Mouse (Mus musculus) mature B cell (primary cell): ENCODE data around the gene Wwox.

ENCODE experiments used
- in situ Hi-C: fragments of 300-500 bp; cut with MboI; formaldehyde crosslinking; loops from 2 replicates; pipeline ENCODE4 v1.14.3; 2019

Gene Wwox

DNA sequence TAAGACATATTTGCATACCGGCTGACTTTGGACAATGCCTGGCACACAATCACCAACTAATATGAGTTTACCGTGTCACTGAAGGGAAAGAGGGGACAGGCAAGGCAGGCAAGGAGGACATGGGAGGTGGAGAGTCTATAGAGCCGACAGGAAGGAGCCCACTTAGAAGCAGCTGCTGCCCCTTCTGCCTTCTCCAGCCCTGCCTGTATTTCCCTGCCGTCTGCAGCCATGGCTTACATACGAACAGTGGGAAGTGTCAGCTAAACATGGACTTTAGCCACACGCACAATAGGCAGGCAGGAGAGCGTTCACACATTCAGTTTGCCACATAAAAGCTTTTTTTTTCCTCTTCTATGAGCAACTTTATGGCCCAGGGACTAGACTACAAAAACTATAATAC, 863.0 kb downstream of the Wwox start:
- in situ Hi-C loops, result no loop called here

DNA sequence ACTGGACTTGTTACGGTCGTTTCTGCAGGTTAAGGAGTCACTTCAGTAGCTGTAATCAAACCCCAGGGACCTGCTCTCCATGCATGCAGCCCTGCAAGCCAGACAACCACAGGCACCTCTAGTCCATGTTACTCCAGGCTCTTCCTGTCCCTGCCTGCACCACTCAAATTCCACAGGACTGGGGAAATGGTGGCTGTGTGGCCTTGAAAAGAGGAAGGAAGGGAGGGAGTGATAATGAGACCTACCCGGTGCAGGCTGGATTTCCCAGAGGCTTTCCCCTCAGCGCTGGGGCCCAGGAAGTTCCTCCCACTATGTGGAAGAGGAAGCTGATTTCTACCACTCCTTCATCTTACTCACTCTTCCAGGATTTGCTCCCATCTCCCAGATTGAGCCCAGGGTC, 868.0 kb downstream of the Wwox start:
- in situ Hi-C loops, result no loop called here

DNA sequence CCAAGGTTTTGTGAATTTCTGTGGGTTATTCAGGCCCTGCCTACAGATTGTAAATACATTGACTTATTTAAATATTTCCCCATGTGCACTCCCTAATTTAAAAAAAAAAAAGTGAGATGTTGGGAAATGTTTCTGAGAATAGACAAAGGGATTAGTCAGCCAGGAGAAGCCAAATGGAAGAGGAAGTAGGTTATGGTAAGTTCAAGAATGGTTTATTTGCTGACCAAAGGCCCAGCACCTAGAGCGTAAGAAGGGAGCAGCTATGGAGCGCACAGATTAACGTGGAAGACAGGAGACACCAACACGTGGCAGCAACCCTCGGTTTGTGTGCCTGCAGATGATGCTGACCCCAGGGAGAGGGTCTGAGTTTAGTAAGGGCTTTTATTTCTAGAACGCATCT, 871.5 kb downstream of the Wwox start:
- in situ Hi-C loops, result no loop called here

DNA sequence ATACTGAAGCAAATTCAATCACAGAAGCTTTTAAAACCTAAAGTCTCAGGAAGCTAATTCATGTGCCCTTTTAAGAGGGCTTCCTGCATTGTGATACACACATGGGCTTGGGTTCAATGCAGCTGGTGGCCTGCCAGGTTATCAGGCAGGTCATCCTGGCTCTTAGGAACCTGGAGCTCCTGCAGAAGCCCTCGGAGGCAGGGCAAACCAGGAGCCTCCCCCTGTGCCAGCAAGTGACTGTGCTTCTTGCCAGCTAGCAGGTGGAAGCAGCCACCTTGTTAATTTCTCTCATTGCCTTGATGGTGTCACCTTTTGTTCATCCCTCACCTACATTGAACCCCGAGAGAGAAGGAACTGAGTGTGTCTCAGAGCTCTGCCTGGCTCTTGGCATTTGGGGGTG, 872.9 kb downstream of the Wwox start:
- in situ Hi-C loops, result no loop called here

DNA sequence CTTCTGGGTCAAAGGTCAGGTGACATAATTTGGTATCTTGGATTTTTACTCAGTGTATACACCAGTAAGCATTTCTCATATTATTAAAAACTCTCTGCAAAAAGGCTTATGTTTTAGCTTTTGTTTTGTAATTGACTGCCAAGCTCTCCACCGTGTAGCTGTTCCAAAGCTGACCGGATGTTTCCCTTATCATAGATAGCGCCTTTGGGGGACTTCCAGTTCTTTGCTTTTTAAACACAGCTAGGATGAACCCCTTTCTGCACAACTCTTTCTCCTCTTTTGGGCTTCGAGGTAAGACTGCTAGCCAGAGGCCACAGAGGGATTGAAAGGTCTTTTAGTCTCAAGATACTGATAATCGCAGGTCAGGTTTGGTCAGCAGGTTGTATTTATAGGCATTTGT, 883.0 kb downstream of the Wwox start:
- in situ Hi-C loops, result no loop called here

DNA sequence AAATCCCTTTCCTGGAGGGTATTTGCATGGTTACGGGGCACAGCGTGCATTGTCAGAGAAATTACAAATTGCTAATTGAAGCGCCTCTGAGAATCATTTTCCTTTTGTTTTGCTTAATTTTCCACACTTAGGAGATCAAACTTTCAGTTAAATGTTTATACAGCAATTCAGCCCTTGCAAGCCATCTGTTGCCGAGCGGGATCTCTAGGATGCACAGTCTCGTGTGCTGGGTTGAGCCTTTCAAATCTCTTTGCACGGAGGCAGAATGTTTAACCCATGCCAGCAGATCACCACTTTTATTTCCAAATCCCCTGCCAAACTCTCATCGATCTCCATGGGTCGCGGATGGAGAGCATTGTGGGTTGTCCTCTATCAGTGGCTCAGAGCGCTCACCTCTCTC, 891.2 kb downstream of the Wwox start:
- in situ Hi-C loops, result no loop called here

DNA sequence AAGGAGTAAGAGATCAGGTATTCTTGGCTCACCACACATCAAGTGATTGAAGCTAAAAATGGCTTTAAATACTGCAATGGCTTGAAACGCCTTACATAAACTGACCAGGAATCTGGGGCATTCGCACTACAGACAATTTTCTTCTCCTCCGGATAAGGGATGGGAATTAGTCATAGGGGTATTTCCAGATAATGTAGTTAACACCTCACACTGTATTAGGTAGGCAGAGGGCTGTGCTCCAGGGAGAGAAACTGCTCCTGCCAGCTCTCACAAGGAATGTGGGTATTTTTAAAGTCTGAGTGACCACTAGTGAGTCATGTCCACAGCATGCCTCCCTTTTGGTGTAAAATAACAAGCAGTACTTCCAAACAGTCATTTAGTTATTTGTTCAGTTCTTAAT, 894.5 kb downstream of the Wwox start:
- in situ Hi-C loops, result no loop called here

DNA sequence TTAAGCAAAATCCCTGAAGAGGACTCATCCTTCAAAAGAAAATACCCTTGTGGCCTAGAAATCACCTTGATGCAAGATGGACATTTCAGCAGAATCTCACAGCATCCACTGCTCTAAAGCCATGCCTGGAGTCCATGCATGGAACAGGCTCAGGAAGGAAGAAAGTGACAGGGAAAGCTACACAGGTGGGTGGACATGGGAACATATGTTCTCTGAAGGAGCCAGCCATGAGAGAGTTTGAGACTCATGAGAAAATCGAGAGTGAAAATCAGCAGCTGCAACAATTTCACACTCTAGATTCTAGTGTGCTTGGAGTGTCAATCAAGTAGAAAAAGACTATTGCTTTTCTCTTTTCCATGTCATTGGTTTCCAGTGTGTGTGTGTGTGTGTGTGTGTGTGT, 896.9 kb downstream of the Wwox start:
- in situ Hi-C loops, result no loop called here

DNA sequence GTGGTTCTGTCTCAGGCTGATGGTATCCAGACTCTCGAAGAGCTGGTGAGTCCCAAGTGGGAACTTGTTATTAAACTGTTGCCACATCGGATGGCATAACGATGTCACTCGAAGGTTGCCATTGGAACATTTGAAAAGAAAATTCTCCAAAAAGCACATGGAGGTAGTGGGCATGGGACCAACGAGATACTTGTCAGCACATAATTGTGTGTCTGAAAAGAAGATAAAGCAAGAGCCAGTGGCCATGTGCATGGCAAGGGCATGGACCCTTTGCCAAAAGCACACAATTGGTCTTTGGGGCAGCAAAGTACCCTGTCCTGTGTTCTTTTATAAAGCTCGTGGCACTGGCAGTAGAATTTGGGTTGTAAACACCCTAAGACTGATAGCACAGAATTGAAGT, 909.2 kb downstream of the Wwox start:
- in situ Hi-C loops, result no loop called here

DNA sequence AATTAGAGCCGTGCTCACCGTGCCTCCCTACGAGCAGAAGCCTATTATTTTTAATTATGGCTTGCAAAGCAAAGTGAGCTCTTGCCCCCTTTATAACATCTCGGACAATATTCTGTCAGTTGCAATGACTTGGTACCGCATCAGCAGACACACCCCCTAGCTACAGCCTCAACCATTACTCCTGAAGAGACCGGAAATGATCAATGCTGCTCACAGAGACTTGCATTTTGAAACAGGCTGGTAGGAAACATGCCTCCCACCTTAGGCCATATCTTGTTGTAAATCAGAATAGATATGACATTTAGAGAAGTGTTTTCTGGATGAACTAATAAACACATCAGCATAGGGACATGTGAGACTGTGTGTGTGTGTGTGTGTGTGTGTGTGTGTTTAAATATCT, 911.3 kb downstream of the Wwox start:
- in situ Hi-C loops, result no loop called here

DNA sequence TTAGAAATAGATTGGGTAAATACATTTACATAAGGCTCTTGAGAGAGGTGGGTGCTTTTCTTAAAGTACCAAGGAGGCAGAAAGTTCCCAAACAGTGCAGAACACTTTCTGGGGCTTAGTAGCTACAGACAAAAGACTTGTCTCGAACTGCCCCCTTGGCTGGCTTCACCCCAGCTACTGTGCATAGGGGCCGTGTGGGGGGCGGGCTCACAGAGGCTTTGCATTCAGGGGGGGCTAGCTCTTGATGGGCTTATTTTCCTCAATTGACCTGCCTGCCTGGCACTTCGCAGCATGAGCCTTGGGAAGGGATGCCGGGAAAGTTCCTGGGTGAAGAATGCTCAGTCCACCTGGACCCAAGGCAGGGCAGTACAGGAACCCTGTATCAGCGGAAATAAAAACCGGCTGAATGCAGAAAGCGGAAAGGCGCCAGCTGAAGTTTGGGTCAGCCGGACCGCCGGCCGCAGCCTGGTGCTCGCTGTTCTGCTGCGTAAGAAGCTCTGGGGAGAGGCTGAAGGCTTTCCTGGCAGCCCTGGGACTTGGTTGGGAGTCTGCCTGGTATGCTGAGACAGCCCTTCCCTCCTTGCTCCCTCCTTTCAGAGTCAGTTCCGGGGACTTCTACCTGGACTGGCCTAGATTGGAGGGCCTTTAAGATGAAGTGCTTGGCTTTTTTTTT, 918.3 kb downstream of the Wwox start:
- in situ Hi-C loops, result no loop called here

DNA sequence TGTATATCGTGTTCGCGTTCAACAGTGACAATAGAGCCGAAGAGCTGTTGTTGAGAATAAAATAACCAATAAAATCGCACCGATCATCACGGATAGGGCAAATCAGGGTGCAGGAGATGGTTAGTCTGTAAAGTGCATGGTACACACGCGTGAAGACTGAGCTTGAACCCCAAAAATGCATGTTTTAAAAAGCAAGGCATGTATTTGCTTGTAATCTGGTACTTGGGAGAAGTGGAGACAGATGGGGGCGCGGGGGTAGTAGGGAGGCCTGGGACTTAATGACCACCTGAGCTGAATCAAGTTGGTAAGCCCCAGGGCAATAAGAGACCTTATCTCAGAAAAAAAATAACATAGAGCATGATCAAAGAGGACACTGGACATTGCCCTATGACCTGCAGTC, 919.0 kb downstream of the Wwox start:
- in situ Hi-C loops, result no loop called here

DNA sequence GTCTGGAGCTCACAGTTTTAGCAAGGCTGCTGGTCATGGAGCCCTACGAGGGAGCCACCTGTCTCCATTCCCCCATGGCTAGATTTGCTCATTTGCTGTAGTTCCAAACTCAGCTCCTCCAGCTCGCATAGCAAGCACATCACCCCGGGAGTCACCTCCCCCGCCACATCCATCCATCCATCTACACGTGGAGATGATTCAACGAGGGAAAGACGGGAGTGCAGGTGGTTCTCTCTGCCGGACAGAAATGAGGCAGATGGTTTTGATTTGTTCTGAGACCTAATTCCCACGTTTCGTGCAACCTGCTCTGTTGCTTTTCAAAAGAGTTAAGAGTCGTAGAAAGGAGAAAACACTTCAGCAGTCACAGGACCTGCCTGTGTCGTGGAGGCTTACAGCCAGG, 920.2 kb downstream of the Wwox start:
- in situ Hi-C loops, result no loop called here

DNA sequence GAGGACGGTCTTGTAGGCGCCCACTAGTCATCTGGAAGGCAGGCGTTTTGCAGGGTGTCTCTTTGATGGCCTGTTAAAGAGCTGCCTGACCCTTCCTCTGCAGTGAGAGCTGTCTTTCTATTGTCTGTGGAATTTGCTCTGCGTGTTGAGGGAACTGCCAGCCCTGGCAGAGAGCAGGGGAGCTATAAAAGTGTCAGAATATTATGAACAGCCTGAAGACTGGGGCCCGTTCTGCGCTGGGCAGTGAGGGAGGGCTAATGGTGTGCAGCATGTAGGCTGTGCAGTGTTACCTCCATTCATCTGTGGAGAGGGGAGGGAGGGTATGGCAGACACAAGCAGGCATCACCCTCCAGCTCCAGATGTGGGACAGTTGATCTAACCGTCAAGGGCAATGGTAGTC, 923.1 kb downstream of the Wwox start:
- in situ Hi-C loops, result no loop called here

DNA sequence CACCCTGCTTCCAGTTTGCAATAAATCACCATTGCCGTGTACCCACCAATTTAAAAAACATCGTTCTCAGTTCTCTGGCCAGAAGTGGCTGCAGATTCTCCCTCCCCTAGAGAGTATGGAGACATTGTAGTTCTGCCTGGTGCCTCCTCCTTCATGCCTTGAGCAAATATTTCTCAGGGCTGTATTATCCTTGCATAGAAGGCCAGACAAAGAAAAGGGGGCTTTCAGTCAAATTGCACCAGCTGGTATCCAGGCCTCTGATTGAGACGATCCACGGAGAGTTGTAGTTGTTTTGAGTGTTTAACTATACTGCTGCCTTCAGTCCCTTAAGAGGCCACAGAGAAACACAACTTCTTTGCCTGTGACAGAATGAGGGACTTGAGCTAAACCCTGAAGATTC, 935.5 kb downstream of the Wwox start:
- in situ Hi-C loops, result no loop called here

DNA sequence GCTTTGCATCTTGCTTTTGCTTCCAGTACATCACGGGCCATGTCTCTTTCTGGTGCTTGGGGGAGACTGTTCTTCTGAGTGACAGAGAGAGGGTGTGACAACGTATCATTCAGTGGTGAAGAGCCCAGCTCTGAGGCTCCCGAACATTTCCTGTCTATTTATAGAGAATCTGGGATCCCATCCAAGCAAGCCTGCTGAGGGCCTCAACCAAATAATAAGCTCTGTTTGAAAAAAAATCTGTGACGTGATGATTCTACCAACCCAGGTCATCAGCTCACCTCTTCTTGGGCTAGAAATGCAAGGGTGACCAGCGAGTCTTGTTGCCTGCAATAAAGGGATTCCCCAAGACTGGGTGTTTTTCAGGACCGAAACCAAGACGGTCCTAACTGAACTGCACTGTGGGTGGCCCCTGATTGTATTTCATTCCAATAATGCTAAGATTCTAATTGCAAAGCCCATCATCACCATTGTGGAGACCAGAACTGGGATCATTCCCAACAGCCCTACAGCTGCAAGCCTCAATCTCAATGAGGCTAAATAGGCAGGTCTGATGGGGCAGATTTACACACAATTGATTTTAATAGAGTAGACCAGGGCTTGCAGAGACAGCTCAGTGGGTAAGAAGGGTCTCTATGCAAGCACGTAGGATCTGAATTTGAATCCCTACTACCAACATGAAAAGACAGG, 936.0 kb downstream of the Wwox start:
- in situ Hi-C loops, result no loop called here

DNA sequence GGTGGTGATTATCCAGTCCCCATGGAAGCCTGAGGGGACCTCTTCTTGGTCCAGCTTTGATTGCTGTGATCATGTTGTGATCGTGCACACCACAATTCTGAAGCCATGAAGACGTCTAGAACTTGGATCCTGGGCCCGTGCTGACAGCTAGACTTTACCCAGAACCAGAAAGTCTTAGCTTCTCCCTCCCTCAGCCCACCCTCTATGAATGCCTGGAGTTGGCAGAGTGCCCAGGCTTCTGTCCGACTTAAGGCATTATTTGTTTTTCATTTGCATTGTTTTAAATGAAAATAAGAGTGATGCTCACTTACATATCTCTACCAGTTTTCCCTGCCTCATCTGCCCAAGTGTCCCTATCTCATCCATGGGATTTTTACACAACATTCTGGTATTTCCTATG, 937.9 kb downstream of the Wwox start:
- in situ Hi-C loops, result no loop called here

DNA sequence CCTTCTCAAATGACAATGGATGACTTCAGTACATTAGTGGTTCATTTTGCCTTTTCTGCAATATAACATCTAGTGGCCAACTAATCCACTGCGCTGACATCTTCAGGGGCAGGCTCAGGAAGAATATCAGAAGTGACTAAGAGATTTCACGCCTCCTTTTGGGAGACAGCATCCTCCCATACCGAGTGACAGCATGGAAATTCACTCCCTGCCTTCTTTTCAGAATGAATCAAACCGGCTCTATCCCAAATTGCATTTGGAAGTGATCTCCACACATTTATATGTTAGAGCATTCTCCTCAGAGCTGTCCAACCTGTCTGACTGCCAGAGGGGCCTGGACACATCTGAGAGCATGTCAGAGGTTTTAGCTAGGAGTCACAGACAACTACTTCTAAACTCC, 940.6 kb downstream of the Wwox start:
- in situ Hi-C loops, result no loop called here

DNA sequence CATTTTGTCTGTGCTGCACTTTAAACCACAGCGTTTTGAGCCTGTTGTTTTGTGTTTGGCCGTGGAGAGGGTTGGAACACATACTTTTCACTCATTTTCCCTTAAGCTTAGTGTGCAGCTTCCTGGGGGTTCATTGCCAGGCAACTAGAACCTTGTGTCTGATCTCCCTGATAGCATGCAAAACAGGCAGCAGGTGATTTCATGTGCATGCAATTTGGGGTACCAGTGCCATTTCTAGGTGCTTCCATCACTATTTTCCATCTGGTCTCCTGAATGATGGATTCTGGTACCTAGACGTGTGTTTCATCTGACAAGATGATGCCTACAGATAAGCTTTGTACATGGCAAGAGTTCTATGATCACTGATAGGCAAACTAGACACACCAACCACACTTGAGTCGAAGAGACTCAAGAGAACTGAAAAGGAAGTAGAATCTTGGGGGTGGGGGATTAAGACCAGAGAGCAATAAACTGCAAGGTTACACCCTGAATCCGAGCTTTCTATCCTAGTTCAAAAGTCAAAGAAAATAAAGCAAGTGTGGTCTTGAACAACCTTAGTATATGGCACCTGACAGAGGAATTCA, 951.6 kb downstream of the Wwox start:
- in situ Hi-C loops, result no loop called here

DNA sequence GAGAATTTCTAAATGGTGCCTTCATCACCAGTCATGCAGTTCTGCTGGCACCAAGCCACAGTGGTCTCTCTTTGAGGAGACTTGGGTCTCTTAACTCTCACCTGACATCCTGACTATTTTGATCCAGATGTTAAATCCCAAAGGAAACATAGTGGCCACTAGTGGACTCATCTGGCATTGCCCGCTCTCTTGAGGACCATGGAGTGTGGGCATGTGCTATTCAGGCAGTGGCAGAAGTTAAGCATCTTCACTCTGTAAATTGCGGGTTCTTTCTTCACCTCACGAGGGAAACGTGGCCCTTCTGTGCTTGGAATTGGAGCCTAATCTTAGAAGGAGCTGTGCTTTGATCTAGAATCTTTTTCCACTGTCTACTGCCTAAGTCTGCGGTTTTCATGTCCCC, 956.4 kb downstream of the Wwox start:
- in situ Hi-C loops, result no loop called here

DNA sequence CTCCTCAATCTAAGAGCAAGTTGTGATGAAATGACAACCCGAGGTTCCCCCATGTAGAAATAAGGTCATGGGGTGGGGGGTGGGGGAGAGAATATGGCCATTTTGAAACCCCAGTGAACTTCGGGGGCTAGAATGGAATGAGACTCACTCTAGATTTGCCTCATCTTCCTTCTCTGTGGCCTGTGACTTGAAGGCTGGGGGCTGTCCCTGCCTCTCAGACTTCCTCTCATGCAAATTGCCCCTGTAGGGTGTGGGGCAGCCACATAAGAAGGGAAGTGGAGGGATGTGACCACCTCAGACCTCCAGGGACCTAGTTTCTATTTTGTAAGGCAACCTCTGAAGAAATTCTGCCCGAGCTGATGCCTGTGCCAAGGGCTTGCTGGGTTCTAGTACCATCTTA, 958.5 kb downstream of the Wwox start:
- in situ Hi-C loops, result no loop called here

DNA sequence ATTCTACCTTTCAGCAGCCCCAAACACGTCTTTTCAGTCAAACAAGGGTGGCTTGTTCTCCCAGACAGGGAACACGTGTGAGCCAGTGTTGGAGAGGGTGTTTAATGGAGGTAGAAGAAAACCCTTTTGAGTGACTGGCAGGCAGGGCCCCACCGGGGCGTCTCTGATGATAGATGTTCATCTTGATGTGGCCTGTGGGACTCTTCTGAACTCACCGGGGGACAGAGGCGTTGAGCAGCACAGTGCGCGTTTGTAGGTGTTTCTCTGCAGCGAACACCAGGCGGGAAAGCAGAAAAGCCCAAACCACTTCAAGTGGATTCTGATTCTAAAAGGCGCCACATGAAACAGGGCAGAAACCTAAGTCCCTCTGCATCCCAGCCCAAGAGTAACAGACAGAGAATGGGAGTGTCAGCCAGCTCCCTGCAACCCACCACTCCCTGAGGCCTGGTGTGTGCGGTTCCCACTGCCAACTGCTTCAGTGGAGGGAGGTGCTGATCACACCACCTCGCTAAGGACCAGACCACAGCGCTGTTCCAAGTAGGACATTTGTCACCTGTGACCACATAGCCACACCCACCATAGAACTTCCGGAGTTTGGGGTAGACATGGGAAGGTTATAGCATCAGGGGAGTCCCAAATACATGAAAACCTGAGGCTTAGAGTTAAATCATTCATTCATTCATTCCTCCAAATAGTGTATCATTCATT, 960.7 kb downstream of the Wwox start:
- in situ Hi-C loops, result loop anchor here (25.0 kb wide), 1 partner anchor 588 kb away; no protein-coding TSS in a partner anchor
